Comparison of ENCODE assay signal across 12 mouse cellular contexts in the genomic region with DNA sequence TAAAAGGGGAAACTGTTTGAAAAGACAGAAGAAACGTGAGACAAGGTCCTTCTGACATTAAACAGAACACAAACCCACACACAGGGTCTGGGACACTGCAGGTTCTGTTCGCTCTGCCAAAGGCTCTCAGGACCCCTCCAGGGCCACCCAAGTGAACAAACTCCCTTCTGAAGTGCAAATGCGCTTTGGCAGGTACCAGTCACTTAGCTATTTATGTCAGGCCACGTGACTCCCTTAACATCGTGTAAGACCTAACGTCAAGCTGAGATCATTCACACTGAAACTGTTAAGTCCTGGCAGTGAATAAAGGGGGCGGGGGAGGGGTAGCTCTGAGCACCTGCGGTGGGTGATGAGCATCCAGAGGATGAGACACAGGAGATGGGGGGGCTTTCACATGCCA.
DNase-seq lines count a peak whose midpoint lies in the region; ATAC-seq and TF ChIP-seq lines count a peak whose summit lies in the region.
"Had no signal": no experiment of that assay in that cellular context is flagged by ENCODE, and none has a peak within 500 bp of the region (broad histone marks: within the 10 kb centered on the region; RNA-seq: fewer than 3 reads in every experiment).

No protein-coding gene starts in this region.

- no peak for DNase-seq in heart, postnatal 36 days
- DNase-seq in thymus, postnatal 0 days (ENCODE audit: low spot score): peak; percentile 26
- DNase-seq in thymus, adult 2 months: no peak
- no peak for DNase-seq in yolk sac, embryonic 10.5 days (ENCODE audit: low spot score)
- DNase-seq in spleen, postnatal 10 days (ENCODE audit: low spot score in 2 of 2): no peak
- DNase-seq: cerebellum, postnatal 14 days; gastrocnemius, postnatal 14 days; kidney, postnatal 14 days; spleen, adult 18-20 months; thymus, postnatal 25 days had no signal

- ATAC-seq in heart, embryonic 16.5 days (replicated peaks; ENCODE audit: extremely low read depth, insufficient read depth, low FRiP score): peak; percentile 47; the same call in 1 of the 2 replicates
- ATAC-seq in limb, embryonic 13.5 days (ENCODE audit: low FRiP score, low read depth): peak; percentile 62; the same call in 1 of the 2 replicates

- H3K4me3 ChIP-seq in heart, embryonic 16.5 days (ENCODE audit: low read length): no peak overlapping the region
- no peak overlapping the region for H3K4me3 ChIP-seq in thymus, adult 2 months (ENCODE audit: control insufficient read depth, insufficient read depth, low read length)
- no peak overlapping the region for H3K4me3 ChIP-seq in limb, embryonic 13.5 days

- no peak overlapping the region for H3K27ac ChIP-seq in heart, embryonic 16.5 days (ENCODE audit: low read length)
- no peak overlapping the region for H3K27ac ChIP-seq in thymus, adult 2 months (ENCODE audit: control insufficient read depth, insufficient read depth, low read length)
- H3K27ac ChIP-seq in limb, embryonic 13.5 days: peak overlapping the region; percentile 28; the same call in 1 of the 2 replicates

- intact Hi-C loops in heart, postnatal 36 days (cut with DNase I): no loop called here

- peaks cover 8% of the 10 kb centered on the region for H3K4me1 ChIP-seq in heart, embryonic 16.5 days (ENCODE audit: control insufficient read depth, insufficient read depth, low read length)
- H3K4me1 ChIP-seq in thymus, adult 2 months (replicated peaks; ENCODE audit: control insufficient read depth, insufficient read depth, low read length): peaks cover 6% of the 10 kb centered on the region
- peaks cover 10% of the 10 kb centered on the region for H3K4me1 ChIP-seq in limb, embryonic 13.5 days

- no peaks in the 10 kb centered on the region; the same call in 1 of the 2 replicates for H3K27me3 ChIP-seq in heart, embryonic 16.5 days (ENCODE audit: control insufficient read depth, insufficient read depth, low read length)
- H3K27me3 ChIP-seq in thymus, adult 2 months (ENCODE audit: control insufficient read depth, insufficient read depth, low read length): no peaks in the 10 kb centered on the region
- peaks cover 5% of the 10 kb centered on the region; the same call in 1 of the 2 replicates for H3K27me3 ChIP-seq in limb, embryonic 13.5 days

- H3K9ac ChIP-seq in heart, embryonic 16.5 days (ENCODE audit: low read length): no peak overlapping the region
- no peak overlapping the region for H3K9ac ChIP-seq in limb, embryonic 13.5 days

- no peak for TF ChIP-seq POLR2A in thymus, adult 2 months (IDR thresholded peaks at IDR 0.05; ENCODE audit: control insufficient read depth, extremely low read depth, insufficient read depth, low read length, poor library complexity)

- 16% methylated on average over 8 of the region's 8 CpGs for WGBS in heart, embryonic 16.5 days
- WGBS in thymus, adult 2 months: 45% methylated on average over 8 of the region's 8 CpGs
- WGBS in limb, embryonic 13.5 days: 12% methylated on average over 8 of the region's 8 CpGs

- no peaks in the 10 kb centered on the region for H3K9me3 ChIP-seq in heart, embryonic 16.5 days (replicated peaks; ENCODE audit: control insufficient read depth, low read length)
- H3K9me3 ChIP-seq in limb, embryonic 13.5 days: no peaks in the 10 kb centered on the region

- no peak overlapping the region for H3K4me2 ChIP-seq in heart, embryonic 16.5 days (ENCODE audit: low read depth, low read length)
- H3K4me2 ChIP-seq in limb, embryonic 13.5 days (replicated peaks): peak overlapping the region; percentile 16; the same call in 1 of the 2 replicates

- no peaks in the 10 kb centered on the region for H3K36me3 ChIP-seq in heart, embryonic 16.5 days (ENCODE audit: control insufficient read depth, insufficient read depth)
- no peaks in the 10 kb centered on the region for H3K36me3 ChIP-seq in thymus, adult 2 months (ENCODE audit: control insufficient read depth, insufficient read depth, low read length)
- no peaks in the 10 kb centered on the region for H3K36me3 ChIP-seq in limb, embryonic 13.5 days

- TF ChIP-seq CTCF in thymus, adult 2 months (IDR thresholded peaks at IDR 0.05; ENCODE audit: borderline replicate concordance, control insufficient read depth, extremely low read depth, insufficient read depth, low read length, poor library complexity): no peak
